Mouse (Mus musculus) midbrain, embryonic 11.5 days (tissue): Measurements from ENCODE around the gene Mblac1. TPM values are rescaled to one million over a fixed set of nuclear protein-coding genes. Genes with fewer than 3 reads are reported as not detected.
A peak's percentile ranks its signal among the peaks of the same experiment; 100 is the strongest.

Source experiments
- ATAC-seq: fragments of 200-750 bp; cut with Nextera tagmentation; 2 replicates; pipeline ENCODE4 v1.8.0; 2017; ENCODE audit warnings: moderate TSS enrichment, moderate library complexity; ENCODE audit not compliant: low FRiP score
- DNase-seq: peaks from one replicate; pipeline ENCODE4 v3.0.0; 2015; ENCODE audit warnings: low spot score; ENCODE audit errors: missing footprints
- H3K27ac ChIP-seq: fragments of 300-500 bp; sonication (generic); 2 replicates; pipeline ENCODE4 v1.5.1; 2014; ENCODE audit warnings: low read depth, low read length
- H3K27me3 ChIP-seq: fragments of 300-500 bp; sonication (generic); 2 replicates; pipeline ENCODE4 v1.6.1; 2014; ENCODE audit warnings: mild to moderate bottlenecking, low read length, moderate library complexity, mixed read lengths; ENCODE audit not compliant: control insufficient read depth, insufficient read depth
- H3K36me3 ChIP-seq: fragments of 300-500 bp; sonication (generic); 2 replicates; pipeline ENCODE4 v1.6.1; 2014; ENCODE audit warnings: mild to moderate bottlenecking, low read length, moderate library complexity, mixed read lengths; ENCODE audit not compliant: control insufficient read depth, insufficient read depth
- H3K4me1 ChIP-seq: fragments of 300-500 bp; sonication (generic); 2 replicates; pipeline ENCODE4 v1.6.1; 2014; ENCODE audit warnings: low read length; ENCODE audit not compliant: control insufficient read depth, insufficient read depth
- H3K4me2 ChIP-seq: fragments of 300-500 bp; sonication (generic); 2 replicates; pipeline ENCODE4 v1.6.1; 2014; ENCODE audit warnings: mild to moderate bottlenecking, moderate library complexity
- H3K4me3 ChIP-seq: fragments of 300-500 bp; sonication (generic); 2 replicates; pipeline ENCODE4 v1.5.1; 2014; ENCODE audit warnings: low read depth, low read length
- H3K9ac ChIP-seq: fragments of 300-500 bp; sonication (generic); 2 replicates; pipeline ENCODE4 v1.6.1; 2014; ENCODE audit warnings: low read length
- H3K9me3 ChIP-seq: fragments of 300-500 bp; sonication (generic); 2 replicates; pipeline ENCODE4 v1.6.1; 2016; ENCODE audit warnings: low read length; ENCODE audit not compliant: control insufficient read depth
- WGBS: fragments of 180-500 bp; shearing (Covaris S2); extraction: QIAGEN DNeasy Blood & Tissue Kit; methylation state at CpG from one replicate; pipeline ENCODE4 v1.1.7; 2014; 5-methylcytosine and 5-hydroxymethylcytosine counted together
- polyA plus RNA-seq: library from polyadenylated mRNA; unstranded; fragments of >200 nt; fragmentation: Nextera tagmentation; extraction: Ambion mirVana; gene quantifications from 2 replicates; pipeline ENCODE4 v1.2.1, GENCODE M21; 2014

Mblac1 gene
- polyA plus RNA-seq, 1 experiment from 2014 or later = 10.8 TPM

DNA sequence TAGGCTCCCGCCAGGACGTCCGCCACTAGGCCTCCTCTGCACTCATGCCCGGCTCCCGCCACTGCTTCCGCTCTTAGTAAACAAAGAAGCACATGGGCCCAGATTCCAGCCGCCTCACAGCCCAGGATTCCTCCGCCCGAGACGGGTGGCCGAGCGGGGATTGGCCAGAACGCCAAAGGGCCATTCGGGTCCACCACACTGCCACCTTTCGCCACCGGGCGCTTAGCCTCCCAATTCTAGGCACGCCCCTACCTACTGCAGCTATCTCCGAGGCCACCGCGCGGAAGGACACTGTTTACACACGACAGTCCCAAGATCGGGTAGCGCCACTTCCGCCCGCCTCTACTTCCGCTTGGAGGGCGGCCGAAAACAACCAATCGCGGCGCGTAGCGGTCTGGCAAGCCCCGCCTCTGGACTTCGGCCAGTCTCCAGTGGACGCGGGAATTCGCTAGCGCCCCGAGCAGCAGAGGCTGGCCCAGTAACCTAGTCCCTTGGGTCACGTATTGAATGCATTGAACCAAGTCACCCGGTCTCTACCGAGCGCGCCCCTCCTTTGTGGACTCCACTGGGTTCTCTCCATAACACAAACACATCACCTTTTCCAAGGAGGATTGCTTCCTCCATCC lies 23.1 kb upstream of the Mblac1 start:
- DNase-seq (peak; percentile 100), ATAC-seq (peak; percentile 90)
- Histone ChIP-seq H3K27ac (peak overlapping the region; percentile 93), H3K36me3 (peaks cover 23% of the 10 kb centered on the region), H3K9me3 (no peaks in the 10 kb centered on the region), H3K9ac (peak overlapping the region; percentile 91), H3K27me3 (no peaks in the 10 kb centered on the region), H3K4me1 (peaks cover 12% of the 10 kb centered on the region), H3K4me3 (peak overlapping the region; percentile 81), H3K4me2 (peak overlapping the region; percentile 78)
- WGBS = under 1% methylated on average over 47 of the region's 47 CpGs

DNA sequence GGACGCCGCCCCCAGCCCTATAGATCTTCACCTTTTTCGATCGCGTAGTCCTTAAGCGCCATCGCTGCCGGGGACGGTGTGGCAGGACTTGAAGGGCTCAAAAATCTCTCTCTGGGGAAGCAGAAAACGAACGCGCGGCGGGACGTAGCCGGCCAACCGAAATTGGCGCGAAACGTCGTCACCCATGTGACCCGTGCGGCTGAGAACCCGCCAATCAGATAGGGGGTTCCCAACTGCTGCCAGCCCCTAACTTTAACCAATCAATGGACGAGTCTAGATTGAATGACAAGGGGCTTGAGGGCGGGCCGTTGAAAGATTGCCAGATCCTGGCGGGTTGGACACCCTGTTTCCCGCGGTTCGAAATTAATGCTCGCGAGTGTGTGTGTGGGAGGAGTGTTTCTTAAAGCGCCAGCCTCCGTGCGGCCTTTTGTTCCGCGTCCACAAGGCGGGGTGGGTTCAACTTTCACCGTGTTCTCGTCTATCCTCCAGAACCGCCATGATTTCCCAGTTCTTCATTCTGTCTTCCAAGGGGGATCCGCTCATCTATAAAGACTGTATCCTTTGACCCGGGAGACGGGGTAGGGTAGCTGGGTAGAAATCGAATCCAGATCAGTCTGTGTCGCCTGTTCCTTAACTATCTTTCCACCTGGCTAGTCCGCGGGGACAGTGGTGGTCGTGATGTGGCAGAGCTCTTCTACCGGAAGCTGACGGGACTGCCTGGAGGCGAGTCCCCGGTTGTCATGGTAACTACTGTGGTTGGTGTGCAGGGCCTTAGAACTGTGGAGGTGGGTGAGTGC lies 22.2 kb upstream of the Mblac1 start, which contains the start of the genes Ap4m1 and Mcm7:
Ap4m1 (plus strand) TSS at position 308 of the 797 bp plus-strand sequence.
Mcm7 (minus strand) TSS at position 728 of the 797 bp plus-strand sequence.
- Histone ChIP-seq H3K4me1 (peaks cover 12% of the 10 kb centered on the region), H3K9me3 (no peaks in the 10 kb centered on the region), H3K36me3 (peaks cover 20% of the 10 kb centered on the region), H3K27ac (peak within 1 kb of the TSS; percentile 93), H3K4me3 (peak within 1 kb of the TSS; percentile 81), H3K27me3 (no peaks in the 10 kb centered on the region), H3K9ac (peak within 1 kb of the TSS; percentile 91), H3K4me2 (peak within 1 kb of the TSS; percentile 78)
- peak; percentile 98 for DNase-seq
- under 1% methylated on average over 54 of the region's 54 CpGs for WGBS
- ATAC-seq = peak; percentile 93

DNA sequence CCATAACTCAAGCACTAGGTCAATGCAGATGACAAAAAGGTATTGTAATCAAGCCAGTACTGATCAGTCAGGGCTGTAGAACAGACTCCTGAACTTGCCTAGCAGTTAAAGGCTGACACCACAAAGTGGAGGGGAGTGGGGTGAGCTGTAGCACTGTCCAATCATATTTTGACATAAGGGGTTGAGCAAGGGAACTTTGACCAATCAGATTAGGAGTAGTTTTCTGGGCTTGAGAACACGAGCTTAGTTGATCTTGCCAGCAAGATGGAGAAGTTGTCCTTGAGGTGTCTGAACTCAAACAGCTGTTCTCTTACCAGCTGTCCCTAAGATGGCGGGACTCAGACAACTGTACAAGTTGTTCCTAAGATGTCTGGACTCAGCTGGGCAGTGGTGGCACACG lies 20.9 kb upstream of the Mblac1 start:
- no peak overlapping the region for H3K27ac ChIP-seq
- H3K36me3 ChIP-seq = peaks cover 13% of the 10 kb centered on the region
- WGBS = 92% methylated on average over 3 of the region's 3 CpGs
- ATAC-seq = no peak
- no peak for DNase-seq
- H3K9me3 ChIP-seq = no peaks in the 10 kb centered on the region
- peaks cover 12% of the 10 kb centered on the region for H3K4me1 ChIP-seq
- no peak overlapping the region for H3K4me2 ChIP-seq
- H3K9ac ChIP-seq = no peak overlapping the region
- no peak overlapping the region for H3K4me3 ChIP-seq
- no peaks in the 10 kb centered on the region for H3K27me3 ChIP-seq

DNA sequence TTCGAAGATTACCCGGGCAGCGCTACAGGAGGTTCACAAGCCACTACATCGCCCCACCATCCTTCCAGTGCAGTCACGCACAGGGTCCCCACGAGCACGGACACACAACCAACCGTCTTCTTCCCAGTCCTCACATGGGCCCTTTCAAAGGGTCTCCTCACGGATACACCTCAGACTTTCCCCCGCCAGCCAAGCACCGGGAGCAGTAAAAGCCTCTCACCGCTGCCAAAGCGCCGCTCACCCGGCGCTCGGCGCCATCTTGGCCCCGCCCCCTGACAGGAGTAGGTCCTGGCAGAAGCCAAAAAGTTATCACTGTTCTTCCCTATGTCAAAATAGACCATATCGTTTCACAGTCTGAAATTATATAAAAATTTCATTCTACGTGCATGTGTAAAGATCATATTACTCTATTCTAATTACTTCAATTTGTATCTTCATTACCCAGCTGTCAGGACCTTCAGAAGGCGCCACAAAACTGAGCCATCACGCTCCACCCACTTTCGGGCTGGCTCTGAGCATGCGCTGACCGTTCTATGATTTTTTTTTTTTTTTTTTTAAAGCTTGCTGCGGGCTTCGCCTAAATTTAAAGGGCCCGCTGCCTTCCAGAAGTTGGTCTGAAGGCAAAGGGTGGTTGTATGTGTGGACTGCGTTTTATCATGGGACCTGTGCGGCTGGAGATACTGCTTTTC lies 7.0 kb upstream of the Mblac1 start, which contains the start of the genes Taf6 and Cnpy4:
Taf6 (minus strand) TSS at position 502 of the 689 bp plus-strand sequence.
Cnpy4 (plus strand) TSS at position 536 of the 689 bp plus-strand sequence.
- no peaks in the 10 kb centered on the region for H3K27me3 ChIP-seq
- H3K9me3 ChIP-seq = no peaks in the 10 kb centered on the region
- H3K4me2 ChIP-seq = peak within 1 kb of the TSS; percentile 74
- ATAC-seq (peak; percentile 83), DNase-seq (peak; percentile 98)
- under 1% methylated on average over 31 of the region's 31 CpGs for WGBS
- peak within 1 kb of the TSS; percentile 80 for H3K4me3 ChIP-seq
- H3K36me3 ChIP-seq = peaks cover 9% of the 10 kb centered on the region
- H3K4me1 ChIP-seq = peaks cover 12% of the 10 kb centered on the region
- peak within 1 kb of the TSS; percentile 25; the same call in 1 of the 2 replicates for H3K27ac ChIP-seq
- H3K9ac ChIP-seq = peak within 1 kb of the TSS; percentile 93

DNA sequence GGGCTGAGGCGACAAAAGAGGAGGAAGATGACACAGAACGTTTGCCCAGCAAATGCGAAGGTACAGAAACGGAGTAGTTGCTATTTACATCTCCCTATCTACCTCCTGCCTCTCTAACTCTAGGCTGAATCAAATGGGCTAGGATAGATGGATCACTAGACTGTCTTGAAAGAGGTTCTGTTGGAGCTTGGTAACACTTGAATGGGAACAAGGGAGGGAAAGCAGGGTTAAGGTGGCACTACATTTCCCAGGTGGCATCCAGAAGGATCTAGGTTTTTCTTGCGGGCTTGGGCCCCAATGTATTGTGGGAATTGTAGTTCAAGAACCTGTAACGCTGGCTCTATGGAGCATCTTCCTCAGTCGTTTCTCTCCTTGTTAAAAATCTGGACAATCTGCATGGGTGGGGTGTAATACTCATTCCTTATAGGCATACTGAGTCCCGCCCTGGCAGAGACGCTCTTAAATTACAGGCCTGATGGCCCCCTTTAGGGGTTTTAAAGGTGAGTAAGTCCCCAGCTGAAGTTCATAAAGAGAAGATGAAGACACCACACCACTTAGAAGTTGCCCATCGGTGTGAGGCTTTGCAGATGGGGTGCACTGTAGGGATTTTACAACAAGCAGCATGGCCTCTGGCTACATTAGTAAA lies 6.3 kb upstream of the Mblac1 start:
- H3K4me1 ChIP-seq = peaks cover 12% of the 10 kb centered on the region
- H3K27ac ChIP-seq = no peak overlapping the region
- DNase-seq (peak; percentile 98), ATAC-seq (peak; percentile 83)
- WGBS = 1% methylated on average over 10 of the region's 10 CpGs
- H3K4me2 ChIP-seq = peak overlapping the region; percentile 74
- peak overlapping the region; percentile 86 for H3K9ac ChIP-seq
- no peaks in the 10 kb centered on the region for H3K27me3 ChIP-seq
- no peaks in the 10 kb centered on the region for H3K9me3 ChIP-seq
- peak overlapping the region; percentile 80 for H3K4me3 ChIP-seq
- H3K36me3 ChIP-seq = peaks cover 10% of the 10 kb centered on the region

DNA sequence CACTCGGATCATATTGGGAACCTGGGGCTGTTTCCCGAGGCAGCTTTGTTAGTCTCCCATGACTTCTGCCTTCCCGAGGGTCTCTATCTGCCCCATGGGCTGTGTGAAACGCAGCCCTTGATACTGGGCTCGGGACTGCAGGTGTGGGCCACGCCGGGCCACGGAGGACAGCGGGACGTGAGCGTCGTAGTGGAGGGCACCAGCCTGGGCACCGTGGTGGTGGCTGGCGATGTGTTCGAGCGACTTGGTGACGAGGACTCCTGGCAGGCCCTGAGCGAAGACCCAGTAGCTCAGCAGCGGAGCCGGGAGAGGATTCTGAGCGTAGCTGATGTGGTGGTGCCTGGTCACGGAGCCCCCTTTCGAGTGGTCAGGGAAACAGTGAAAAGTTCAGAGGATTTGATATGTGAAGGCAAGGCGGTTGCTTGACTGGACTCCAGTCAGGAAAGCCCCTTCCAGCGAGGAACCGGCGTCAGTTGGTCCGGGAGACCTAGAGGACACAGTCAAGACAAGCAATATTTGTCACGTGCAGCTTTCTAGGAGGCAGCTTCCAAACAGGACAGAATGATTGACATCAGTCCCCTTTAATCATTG lies 736 bp downstream of the Mblac1 start:
- Histone ChIP-seq H3K4me3 (peak overlapping the region; percentile 69), H3K9ac (peak overlapping the region; percentile 91), H3K9me3 (no peaks in the 10 kb centered on the region), H3K36me3 (peaks cover 5% of the 10 kb centered on the region; the same call in 1 of the 2 replicates), H3K4me2 (peak overlapping the region; percentile 99), H3K4me1 (0 out of 2 replicates have a peak, but pooled peaks cover 4% of the 10 kb centered on the region), H3K27me3 (no peaks in the 10 kb centered on the region), H3K27ac (peak overlapping the region; percentile 57)
- ATAC-seq (peak; percentile 73), DNase-seq (peak; percentile 95)
- 3% methylated on average over 29 of the region's 29 CpGs for WGBS

DNA sequence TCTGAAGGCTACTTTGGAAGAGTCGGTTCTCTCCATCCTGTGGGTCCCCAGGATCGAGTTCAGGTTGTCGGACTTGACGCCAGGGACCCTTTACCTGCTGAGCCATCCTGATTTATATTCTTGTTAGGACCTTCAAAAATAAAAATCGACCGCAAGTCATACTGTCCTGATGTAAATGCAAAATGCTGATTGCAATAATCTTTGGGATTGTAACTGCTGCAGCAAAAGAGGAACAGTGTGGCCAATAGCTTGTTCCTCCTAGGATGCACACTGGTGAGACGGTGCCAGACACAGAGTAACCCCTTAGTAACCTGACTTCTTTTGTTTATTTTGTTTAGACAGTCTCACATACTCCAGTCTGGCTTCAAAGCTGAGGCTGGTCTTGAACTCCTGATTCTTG lies 1.3 kb downstream of the Mblac1 start:
- Histone ChIP-seq H3K4me3 (no peak overlapping the region), H3K27ac (no peak overlapping the region), H3K27me3 (no peaks in the 10 kb centered on the region), H3K4me1 (0 out of 2 replicates have a peak, but pooled peaks cover 4% of the 10 kb centered on the region), H3K36me3 (peaks cover 5% of the 10 kb centered on the region; the same call in 1 of the 2 replicates), H3K9ac (peak overlapping the region; percentile 91; the same call in 1 of the 2 replicates), H3K4me2 (peak overlapping the region; percentile 99), H3K9me3 (no peaks in the 10 kb centered on the region)
- WGBS = 87% methylated on average over 7 of the region's 7 CpGs
- no peak for DNase-seq
- ATAC-seq = no peak

DNA sequence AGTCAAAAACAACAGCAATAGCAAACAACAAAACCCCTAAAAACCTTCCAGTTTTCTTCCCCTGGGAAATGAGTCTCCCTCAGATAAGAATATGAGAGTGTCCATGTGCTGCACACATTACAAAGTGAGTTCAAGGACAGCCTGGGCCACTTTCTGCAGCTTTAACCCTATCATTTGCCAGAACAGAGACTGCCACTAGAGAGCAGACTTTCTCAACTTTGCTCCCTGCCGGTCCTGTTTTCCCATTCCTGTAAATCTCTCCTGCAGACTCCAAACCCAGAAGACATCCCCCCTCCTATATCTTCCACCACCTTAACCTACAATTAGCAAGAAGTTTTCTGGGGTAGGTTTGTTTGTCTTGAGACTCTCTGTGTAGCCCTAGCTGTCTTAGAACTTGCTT lies 5.5 kb downstream of the Mblac1 start:
- 15% methylated on average over 1 of the region's 1 CpGs for WGBS

More for the DNA sequence above, 5.5 kb downstream of the Mblac1 start:
- Histone ChIP-seq H3K4me3 (no peak overlapping the region), H3K36me3 (no peaks in the 10 kb centered on the region), H3K9ac (no peak overlapping the region), H3K27me3 (no peaks in the 10 kb centered on the region), H3K9me3 (no peaks in the 10 kb centered on the region), H3K4me2 (no peak overlapping the region), H3K4me1 (0 out of 2 replicates have a peak, but pooled peaks cover 4% of the 10 kb centered on the region), H3K27ac (no peak overlapping the region)
- no peak for ATAC-seq
- DNase-seq = peak; percentile 80
